Mouse (Mus musculus) C2C12 (cell line): ENCODE measurements around the gene Mertk.

Experiments
- CTCF ChIP-seq: IDR thresholded peaks from one replicate; pipeline ENCODE4 v1.5.1; 2011; ENCODE audit not compliant: control insufficient read depth, insufficient read depth, insufficient read length
- FOSL1 ChIP-seq: IDR thresholded peaks from one replicate; pipeline ENCODE4 v1.8.0; 2011; ENCODE audit warnings: mild to moderate bottlenecking, low read length; ENCODE audit not compliant: poor library complexity, insufficient read depth, severe bottlenecking
- MAX ChIP-seq: IDR thresholded peaks from one replicate; pipeline ENCODE4 v1.6.1; 2011; ENCODE audit warnings: mild to moderate bottlenecking, control low read depth
- MYOD1 ChIP-seq: IDR thresholded peaks from one replicate; pipeline ENCODE4 v1.6.1; 2011; ENCODE audit warnings: low read depth; ENCODE audit not compliant: control insufficient read depth, insufficient read length

- no peak for TF ChIP-seq CTCF
- TF ChIP-seq FOSL1 = no peak
- TF ChIP-seq MYOD1 = no peak
- TF ChIP-seq MAX = no peak
These were observed 11.1 kb upstream of the Mertk start for GRCm38 (mm10) chr2:128687558-128688120.
